Mouse (Mus musculus): ENCODE measurements at regions not wholly inside any gene's neighbourhood (a gene's known extent, or its start where the extent isn't known, plus 50 kb on each side); places are given as distances from the start of the nearest gene placed in this dataset.

GRCm38 (mm10) chr4:93494319-93494718 lies 159.0 kb upstream of the Tusc1 start:
- TF ChIP-seq CTCF (IDR thresholded peaks at IDR 0.05; ENCODE audit: low read depth) (no peak), EP300 (IDR thresholded peaks at IDR 0.05; ENCODE audit: low read depth) (no peak)
